Mouse (Mus musculus): ENCODE data around the gene Dner.

DNA sequence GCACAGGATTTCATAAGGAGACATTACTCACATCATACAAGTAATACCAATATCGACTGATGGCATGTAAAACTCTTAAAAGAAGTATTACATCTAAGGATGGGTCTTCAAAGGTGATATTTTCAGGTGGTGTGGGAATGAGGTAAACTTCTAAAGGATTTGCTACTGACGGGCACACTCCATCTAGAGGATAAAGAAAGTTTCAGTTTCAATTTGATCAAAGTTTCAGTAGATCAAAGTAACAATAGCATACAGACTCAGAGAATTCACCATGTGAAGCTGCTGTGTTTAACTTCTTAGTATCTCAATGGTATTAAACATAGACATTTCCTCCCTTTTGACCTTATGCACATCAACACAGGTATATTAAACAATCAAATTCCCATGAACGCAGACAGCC lies 46.1 kb upstream of the Dner start:
- TF ChIP-seq CTCF (IDR thresholded peaks at IDR 0.05; ENCODE audit: extremely low read depth, insufficient read depth, insufficient read length, insufficient replicate concordance), result no peak
- no peak for TF ChIP-seq POLR2A (IDR thresholded peaks at IDR 0.05; ENCODE audit: low read depth, low read length)

All from spleen, adult 2 months (tissue).